Mouse (Mus musculus): Measurements from ENCODE around the gene Tbc1d19.

DNA sequence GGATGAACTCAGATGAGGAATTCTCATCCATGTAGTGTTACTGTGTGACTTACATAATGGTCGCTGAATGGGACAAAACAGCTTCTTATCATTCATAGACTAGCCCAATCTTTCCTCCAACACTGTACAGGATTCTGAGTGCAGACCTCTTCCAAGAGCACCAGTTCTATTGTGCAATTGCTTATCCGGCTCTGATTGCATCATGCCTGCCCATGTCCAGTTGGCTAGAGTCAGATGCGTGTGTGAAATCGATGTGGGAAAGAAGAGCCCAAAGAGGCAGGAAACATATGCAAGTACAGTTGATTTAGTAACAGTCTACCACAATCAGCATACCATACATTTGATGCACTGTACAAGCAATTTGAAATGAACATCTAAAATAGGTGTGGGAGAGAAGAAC lies 127.8 kb downstream of the Tbc1d19 start:
- TF ChIP-seq ZMIZ1 (IDR thresholded peaks at IDR 0.05; ENCODE audit: low read depth, low read length) (no peak), UBTF (IDR thresholded peaks at IDR 0.05; ENCODE audit: borderline replicate concordance, insufficient read depth, low read depth, low read length) (no peak), EP300 (IDR thresholded peaks at IDR 0.05; ENCODE audit: low read depth in 1 of 2, low read length in 2 of 2) (no peak), CHD1 (IDR thresholded peaks at IDR 0.05; ENCODE audit: low read depth, low read length) (no peak), CTCF (IDR thresholded peaks at IDR 0.05 in 2 of 3, conservative IDR thresholded peaks at IDR 0.05 in 1 of 3; ENCODE audit: control insufficient read depth in 1 of 3, insufficient read depth in 1 of 3, low read depth in 2 of 3, low read length in 3 of 3, poor library complexity in 1 of 3, severe bottlenecking in 1 of 3) (no peak), MEF2A (IDR thresholded peaks at IDR 0.05; ENCODE audit: extremely low read depth, insufficient replicate concordance, low read depth, low read length, poor library complexity, severe bottlenecking) (no peak)
